Mouse (Mus musculus): Measurements from ENCODE around the gene Ermard. TPM values are rescaled to one million over a fixed set of nuclear protein-coding genes. Genes with fewer than 3 reads are reported as not detected.
A peak's percentile ranks its signal among the peaks of the same experiment; 100 is the strongest.
"Not testable (repeated sequence)": the region's sequence is repeated elsewhere in the genome, so short reads cannot be mapped to it uniquely, and the experiment has no call there.

The Ermard gene
- 10 to 100 TPM; 66.0 to 96.3 (median 77.0) TPM for total RNA-seq (2022)

- not testable (repeated sequence) for DNase-seq (ENCODE audit: low spot score in 2 of 2)
Measured at GRCm38 (mm10) chr17:15041175-15041729, at the start of gene Ermard, which contains the start of the genes Tcte3 and Gm3448. TSS of gene Ermard (plus strand) at chr17:15041208. TSS of gene Tcte3 (minus strand) at chr17:15041488. TSS of gene Gm3448 (minus strand) at chr17:15041537.

DNA sequence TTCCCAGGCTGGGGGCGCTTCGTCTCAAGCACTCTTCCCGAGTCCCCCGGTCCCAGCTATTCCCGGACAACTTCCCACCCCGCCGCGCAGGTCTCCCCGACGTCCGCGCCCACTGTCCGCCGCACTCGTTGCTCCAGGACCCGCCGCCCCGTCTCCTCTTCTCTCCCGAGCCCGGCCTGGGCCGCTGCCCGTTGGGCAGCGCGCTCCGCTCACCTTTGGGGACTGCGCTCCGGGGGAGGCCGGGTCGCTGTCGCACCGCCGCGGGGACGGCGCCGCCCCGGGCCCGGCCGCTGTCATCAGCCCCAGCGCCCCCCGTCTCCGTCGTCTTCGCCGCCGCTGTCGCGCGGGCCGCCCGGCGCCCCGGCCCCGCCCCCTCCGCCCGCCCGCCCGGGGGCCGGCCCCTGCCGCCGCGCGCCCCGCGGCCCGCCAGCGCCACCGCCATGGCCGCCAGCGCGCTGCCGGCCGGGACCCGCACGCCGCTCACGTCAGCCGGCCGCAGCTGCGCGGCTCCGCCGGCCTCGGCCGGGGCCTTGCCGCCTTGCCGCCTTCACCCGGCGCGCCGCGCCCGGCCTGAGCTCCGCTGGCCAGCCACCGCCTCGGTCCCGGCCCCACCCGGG, 48.4 kb upstream of the Ermard start:
- not testable (repeated sequence) for DNase-seq (ENCODE audit: low spot score in 2 of 2)

DNA sequence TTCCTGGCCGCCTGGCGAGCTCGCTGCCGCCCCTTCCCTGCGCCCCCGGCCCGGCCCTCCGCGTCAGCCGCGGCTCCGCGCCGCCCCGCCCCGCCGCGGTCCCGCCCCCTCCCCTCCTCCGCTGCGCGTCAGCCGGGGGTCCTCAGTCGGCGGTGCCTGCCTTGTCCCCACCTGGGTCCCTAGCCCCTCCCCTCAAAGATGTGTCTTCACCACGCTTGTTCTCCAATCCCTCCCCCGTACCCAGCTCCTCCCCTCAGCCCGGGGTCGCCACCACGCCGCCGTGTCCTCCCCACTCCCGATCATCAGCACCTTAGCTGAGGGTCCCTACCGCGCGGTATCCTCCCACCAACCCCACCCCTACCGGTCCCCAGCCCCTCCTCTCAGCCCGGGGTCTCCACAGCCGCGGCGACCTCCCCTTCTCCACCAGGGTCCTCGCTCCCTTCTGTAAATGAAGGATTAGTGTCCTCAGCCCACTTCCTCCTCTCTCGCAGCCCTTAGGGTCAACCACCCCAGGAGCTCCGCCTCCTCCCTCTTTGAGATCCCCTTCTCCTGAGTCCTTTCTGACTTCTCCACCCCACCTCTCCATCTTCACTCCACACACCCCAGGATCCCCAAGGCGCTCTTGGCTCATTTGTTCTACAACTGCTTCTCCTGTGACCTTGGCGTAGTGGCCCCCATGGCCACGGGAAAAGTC, 47.7 kb upstream of the Ermard start:
- DNase-seq (ENCODE audit: low spot score in 2 of 2), result not testable (repeated sequence)

DNA sequence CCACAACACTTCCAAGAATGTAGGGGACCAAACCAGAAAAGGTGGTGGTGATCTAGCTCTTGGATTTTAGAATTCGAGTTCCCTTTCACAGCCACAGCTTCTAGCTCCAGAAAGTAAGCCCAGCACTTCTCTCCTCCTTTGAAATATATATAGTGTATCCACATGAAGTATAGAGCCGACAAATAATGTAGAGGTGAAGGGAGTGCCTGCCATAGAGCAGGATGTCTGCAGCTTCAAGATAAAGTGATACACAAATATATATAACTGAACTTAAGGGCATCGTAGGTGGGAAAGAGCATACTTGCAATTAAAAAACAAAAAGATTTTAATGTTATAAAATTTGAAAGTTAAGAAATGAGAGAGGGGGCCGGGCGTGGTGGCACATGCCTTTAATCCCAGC, 46.9 kb upstream of the Ermard start:
- DNase-seq (ENCODE audit: low spot score in 2 of 2), result not testable (repeated sequence)

- DNase-seq (ENCODE audit: low spot score in 2 of 2), result not testable (repeated sequence)
Measured at GRCm38 (mm10) chr17:15000047-15000446, 41.0 kb upstream of the Ermard start.

DNA sequence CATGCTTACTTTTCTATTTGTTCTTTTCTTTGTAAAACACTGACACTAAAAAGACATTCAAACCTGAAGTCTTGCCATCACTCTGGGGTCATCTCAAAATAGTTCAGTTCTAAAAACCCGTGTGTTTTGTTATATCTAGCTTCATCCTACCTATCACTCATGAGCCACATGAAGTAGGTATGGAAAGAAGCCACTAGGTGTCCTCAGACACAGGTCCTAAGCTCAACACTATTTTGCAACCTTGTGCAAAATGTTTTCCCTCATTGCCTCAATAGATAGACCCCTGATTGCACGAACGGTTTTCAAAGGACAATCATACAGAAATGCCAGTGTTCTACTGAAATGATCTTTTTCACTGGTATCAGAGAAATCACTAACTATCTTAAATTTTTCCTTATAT, 31.9 kb upstream of the Ermard start:
- not testable (repeated sequence) for DNase-seq (ENCODE audit: low spot score in 2 of 2)

- DNase-seq (ENCODE audit: low spot score in 2 of 2), result not testable (repeated sequence)
Measured at GRCm38 (mm10) chr17:15009706-15010413, 31.1 kb upstream of the Ermard start, which contains the start of gene Gm3435. TSS of gene Gm3435 (plus strand) at chr17:15010176.

DNA sequence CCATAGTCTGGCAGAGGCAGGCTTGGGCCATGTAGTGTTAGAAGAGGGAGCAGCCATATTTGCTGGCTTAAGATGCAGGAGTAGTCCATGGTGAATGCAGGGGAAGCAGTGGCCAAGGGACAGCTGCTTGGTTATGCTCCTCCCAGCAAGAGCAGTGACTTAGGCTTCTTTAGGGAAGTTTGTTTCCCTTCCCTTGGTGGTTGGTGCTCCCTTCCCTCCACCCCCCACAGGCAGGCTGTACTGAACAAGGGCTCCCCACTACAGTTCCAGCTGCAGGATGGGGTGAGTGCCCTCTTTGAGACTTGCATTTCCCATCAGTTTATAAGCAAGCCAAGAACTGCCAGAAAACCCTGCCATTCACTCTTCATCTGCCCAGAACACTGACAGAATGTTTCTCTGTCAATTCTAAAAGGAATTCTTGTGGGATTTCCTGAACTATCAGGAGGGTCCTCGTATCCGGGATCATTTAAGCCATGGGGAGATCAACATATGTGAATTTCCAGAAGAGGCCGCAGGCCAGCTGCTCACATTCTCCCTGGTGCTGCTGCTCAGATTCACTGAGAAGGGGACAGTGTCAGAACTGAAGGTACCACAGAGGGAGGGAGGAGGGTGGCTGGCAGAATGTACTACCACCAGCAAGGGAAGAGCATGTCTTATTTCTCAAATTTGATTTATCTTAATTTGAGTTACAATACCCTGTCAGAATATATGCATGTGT, 19.3 kb upstream of the Ermard start:
- peak; percentile 13 to 35 for DNase-seq (ENCODE audit: low spot score in 2 of 2)

- DNase-seq (ENCODE audit: low spot score in 2 of 2), result not testable (repeated sequence)
Measured at GRCm38 (mm10) chr17:15023878-15024492, 17.0 kb upstream of the Ermard start.

- DNase-seq (ENCODE audit: low spot score in 2 of 2), result not testable (repeated sequence)
Measured at GRCm38 (mm10) chr17:15024502-15025193, 16.4 kb upstream of the Ermard start.

DNA sequence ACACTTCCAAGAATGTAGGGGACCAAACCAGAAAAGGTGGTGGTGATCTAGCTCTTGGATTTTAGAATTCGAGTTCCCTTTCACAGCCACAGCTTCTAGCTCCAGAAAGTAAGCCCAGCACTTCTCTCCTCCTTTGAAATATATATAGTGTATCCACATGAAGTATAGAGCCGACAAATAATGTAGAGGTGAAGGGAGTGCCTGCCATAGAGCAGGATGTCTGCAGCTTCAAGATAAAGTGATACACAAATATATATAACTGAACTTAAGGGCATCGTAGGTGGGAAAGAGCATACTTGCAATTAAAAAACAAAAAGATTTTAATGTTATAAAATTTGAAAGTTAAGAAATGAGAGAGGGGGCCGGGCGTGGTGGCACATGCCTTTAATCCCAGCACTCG, 15.5 kb upstream of the Ermard start:
- DNase-seq (ENCODE audit: low spot score in 2 of 2), result not testable (repeated sequence)

GRCm38 (mm10) chr17:15031414-15031813, 9.6 kb upstream of the Ermard start:
- not testable (repeated sequence) for DNase-seq (ENCODE audit: low spot score in 2 of 2)

DNA sequence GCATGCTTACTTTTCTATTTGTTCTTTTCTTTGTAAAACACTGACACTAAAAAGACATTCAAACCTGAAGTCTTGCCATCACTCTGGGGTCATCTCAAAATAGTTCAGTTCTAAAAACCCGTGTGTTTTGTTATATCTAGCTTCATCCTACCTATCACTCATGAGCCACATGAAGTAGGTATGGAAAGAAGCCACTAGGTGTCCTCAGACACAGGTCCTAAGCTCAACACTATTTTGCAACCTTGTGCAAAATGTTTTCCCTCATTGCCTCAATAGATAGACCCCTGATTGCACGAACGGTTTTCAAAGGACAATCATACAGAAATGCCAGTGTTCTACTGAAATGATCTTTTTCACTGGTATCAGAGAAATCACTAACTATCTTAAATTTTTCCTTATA, 553 bp upstream of the Ermard start:
- DNase-seq (ENCODE audit: low spot score in 2 of 2), result not testable (repeated sequence)

- not testable (repeated sequence) for DNase-seq (ENCODE audit: low spot score in 2 of 2)
Measured at GRCm38 (mm10) chr17:15050338-15050737, 9.3 kb downstream of the Ermard start.

- DNase-seq (ENCODE audit: low spot score in 2 of 2), result not testable (repeated sequence)
Measured at GRCm38 (mm10) chr17:15052766-15053165, 11.8 kb downstream of the Ermard start.

GRCm38 (mm10) chr17:15053183-15053828, 12.3 kb downstream of the Ermard start:
- not testable (repeated sequence) for DNase-seq (ENCODE audit: low spot score in 2 of 2)

DNA sequence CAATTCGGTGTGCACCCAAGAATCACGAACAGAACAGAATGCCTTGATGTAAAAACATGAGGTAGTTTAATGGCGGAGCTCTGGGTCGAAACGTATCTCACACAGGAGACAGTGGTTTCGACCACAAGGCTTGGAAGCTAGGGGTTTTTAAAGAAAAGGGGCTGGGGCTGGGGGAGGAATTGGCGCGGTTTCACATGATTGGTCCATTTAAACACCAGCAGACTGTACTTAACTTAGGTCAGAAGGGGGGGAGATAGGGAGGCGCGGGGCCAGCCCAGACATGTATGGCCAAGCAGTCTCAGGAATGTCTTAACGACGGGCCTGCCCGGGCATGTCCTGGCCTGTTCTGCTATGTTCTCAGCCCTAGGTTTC, 12.8 kb downstream of the Ermard start:
- DNase-seq (ENCODE audit: low spot score in 2 of 2), result peak in 1 of 2 experiments; percentile 0

- peak; percentile 80 to 85 for DNase-seq (ENCODE audit: low spot score in 2 of 2)
Measured at GRCm38 (mm10) chr17:15055925-15056324, 14.9 kb downstream of the Ermard start.

GRCm38 (mm10) chr17:15058161-15058591, 17.2 kb downstream of the Ermard start:
- DNase-seq (ENCODE audit: low spot score in 2 of 2), result no peak
